Mouse (Mus musculus) ES-Bruce4 (cell line): ENCODE measurements around the gene Zfp398.

ENCODE experiments used
- CTCF ChIP-seq: IDR thresholded peaks from one replicate; pipeline ENCODE4 v1.8.1; 2011; ENCODE audit warnings: low read depth, low read length
- EP300 ChIP-seq: IDR thresholded peaks from 2 replicates; pipeline ENCODE4 v1.6.1; 2011; ENCODE audit warnings: low read depth, low read length; ENCODE audit not compliant: insufficient read depth
- POLR2A ChIP-seq: IDR thresholded peaks from one replicate; pipeline ENCODE4 v1.8.1; 2011; ENCODE audit warnings: low read length; ENCODE audit not compliant: insufficient read depth

DNA sequence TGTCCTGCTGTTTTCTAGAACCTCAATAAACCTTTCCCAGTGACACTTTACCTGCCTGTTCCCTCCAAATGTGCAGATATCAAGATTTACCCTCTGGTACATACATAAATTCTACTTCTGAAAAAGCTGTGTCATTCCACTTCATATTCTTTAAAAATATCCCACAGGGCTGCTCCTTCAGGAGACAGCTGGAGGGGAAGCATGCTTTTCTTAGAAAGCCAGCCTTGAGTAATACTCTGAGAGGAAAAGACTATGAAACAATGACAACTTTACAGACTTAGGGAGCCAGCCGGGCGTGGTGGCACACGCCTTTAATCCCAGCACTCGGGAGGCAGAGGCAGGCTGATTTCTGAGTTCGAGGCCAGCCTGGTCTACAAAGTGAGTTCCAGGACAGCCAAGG is 26.9 kb upstream of the Zfp398 start:
- TF ChIP-seq CTCF, result no peak
- TF ChIP-seq EP300, result no peak
- no peak for TF ChIP-seq POLR2A
